Mouse (Mus musculus) cortical plate, adult 2 months (tissue): ENCODE data around the gene Fam136a. TPM values are rescaled to one million over a fixed set of nuclear protein-coding genes. Genes with fewer than 3 reads are reported as not detected.
"Not testable (repeated sequence)": the region's sequence is repeated elsewhere in the genome, so short reads cannot be mapped to it uniquely, and the experiment has no call there.

ENCODE experiments used
- H3K27ac ChIP-seq: fragments of 200-500 bp; 2 replicates; pipeline ENCODE4 v1.5.1; 2012; ENCODE audit warnings: low read length, control low read depth, inconsistent platforms; ENCODE audit not compliant: insufficient read depth
- H3K4me1 ChIP-seq: fragments of 200-500 bp; 2 replicates; pipeline ENCODE4 v1.6.1; 2011; ENCODE audit warnings: low read length; ENCODE audit not compliant: control insufficient read depth, insufficient read depth
- H3K4me3 ChIP-seq: fragments of 200-500 bp; 2 replicates; pipeline ENCODE4 v1.5.1; 2011; ENCODE audit warnings: mild to moderate bottlenecking, low read length, control low read depth; ENCODE audit not compliant: insufficient read depth
- CTCF ChIP-seq: fragments of 200-500 bp; IDR thresholded peaks from 2 replicates; pipeline ENCODE4 v1.5.1; 2011; ENCODE audit warnings: mild to moderate bottlenecking, control low read depth, low read length; ENCODE audit not compliant: insufficient read depth; ENCODE audit errors: extremely low read depth
- POLR2A ChIP-seq: fragments of 200-500 bp; IDR thresholded peaks from 2 replicates; pipeline ENCODE4 v1.6.1; 2011; ENCODE audit warnings: mild to moderate bottlenecking, low read length, control low read depth; ENCODE audit not compliant: insufficient read depth; ENCODE audit errors: extremely low read depth
- polyA plus RNA-seq: library from polyadenylated mRNA; depleted of rRNA; stranded (reverse); fragments of >200 nt; gene quantifications from 2 replicates; pipeline ENCODE4 v1.2.3, GENCODE M21; 2012

Gene Fam136a
- polyA plus RNA-seq, 1 experiment: 24.8 TPM

DNA sequence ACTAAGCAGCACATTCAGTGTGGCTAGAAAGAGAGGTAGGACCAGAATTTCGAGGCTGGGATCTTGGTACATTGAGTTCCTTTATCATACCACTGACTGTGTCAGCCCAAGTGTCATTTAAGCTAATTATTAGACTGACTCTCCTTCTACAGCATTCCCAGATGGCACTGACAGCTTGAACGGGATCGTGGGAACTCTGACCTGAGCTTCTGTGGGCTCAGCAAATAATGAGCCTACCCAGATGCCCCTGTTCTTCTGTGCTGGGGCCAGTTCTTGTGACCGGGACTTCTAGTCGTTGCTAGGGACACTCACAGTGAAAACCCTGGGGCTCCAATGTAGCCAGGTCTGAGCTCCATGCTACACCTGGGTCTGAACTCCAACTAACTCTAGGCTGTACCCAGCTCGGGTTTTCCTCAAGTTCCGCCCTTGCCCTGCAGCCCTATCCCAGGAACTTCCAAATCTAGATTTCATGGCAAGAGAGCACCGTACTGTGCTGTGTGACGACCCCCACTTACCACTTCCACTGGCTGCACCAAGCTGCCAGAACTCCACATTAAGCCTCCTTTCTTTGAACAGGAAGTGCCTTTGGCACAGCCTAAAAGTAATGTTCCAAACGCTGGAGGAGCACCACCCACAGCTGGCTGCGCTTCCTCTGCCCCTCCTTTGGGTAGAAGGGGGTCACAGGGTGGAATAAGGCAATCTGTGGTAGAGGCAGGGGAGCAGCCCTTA lies 30.2 kb upstream of the Fam136a start:
- Histone ChIP-seq H3K4me1 (no peaks in the 10 kb centered on the region), H3K27ac (no peak overlapping the region), H3K4me3 (no peak overlapping the region)
- TF ChIP-seq POLR2A (no peak), CTCF (no peak)

DNA sequence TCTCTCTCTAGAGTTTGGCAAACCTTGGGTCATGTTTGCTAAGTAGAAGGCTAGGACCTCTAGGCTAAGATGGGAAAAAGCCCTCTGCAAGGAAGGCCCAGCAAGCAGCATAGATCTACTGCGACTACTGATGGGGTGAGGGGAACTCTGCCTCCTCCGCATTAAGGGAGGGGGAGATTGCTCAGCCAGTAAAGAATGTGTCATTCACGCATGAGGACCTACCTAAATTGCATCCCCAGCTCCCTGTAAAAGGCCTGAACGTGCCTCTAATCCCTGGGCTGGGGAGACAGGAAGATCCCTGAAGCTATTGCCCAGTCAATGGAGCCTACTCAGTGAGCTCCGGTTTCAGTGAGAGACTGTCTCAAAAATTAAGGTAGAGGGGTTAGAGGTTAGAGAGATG lies 29.6 kb upstream of the Fam136a start:
- H3K4me1 ChIP-seq: no peaks in the 10 kb centered on the region
- no peak overlapping the region for H3K4me3 ChIP-seq

GRCm38 (mm10) chr6:86336340-86336739 lies 29.1 kb upstream of the Fam136a start:
- H3K27ac ChIP-seq: not testable (repeated sequence)

More for the DNA sequence above, 29.6 kb upstream of the Fam136a start:
- no peak overlapping the region for H3K27ac ChIP-seq
- TF ChIP-seq CTCF: no peak
- TF ChIP-seq POLR2A: no peak

GRCm38 (mm10) chr6:86343656-86344055 lies 21.8 kb upstream of the Fam136a start:
- Histone ChIP-seq H3K27ac (no peak overlapping the region), H3K4me3 (no peak overlapping the region), H3K4me1 (no peaks in the 10 kb centered on the region)
- TF ChIP-seq CTCF (no peak), POLR2A (no peak)

More at GRCm38 (mm10) chr6:86336340-86336739, 29.1 kb upstream of the Fam136a start:
- not testable (repeated sequence) for H3K4me1 ChIP-seq, H3K4me3 ChIP-seq

- TF ChIP-seq CTCF (no peak), POLR2A (no peak)
- Histone ChIP-seq H3K4me3 (no peak overlapping the region), H3K4me1 (no peaks in the 10 kb centered on the region), H3K27ac (no peak overlapping the region)
These were observed 19.4 kb upstream of the Fam136a start for GRCm38 (mm10) chr6:86346063-86346462.

- Histone ChIP-seq H3K27ac (no peak overlapping the region), H3K4me1 (no peaks in the 10 kb centered on the region), H3K4me3 (no peak overlapping the region)
- TF ChIP-seq CTCF: peak; percentile 72
- TF ChIP-seq POLR2A: no peak
These were observed 16.2 kb upstream of the Fam136a start for GRCm38 (mm10) chr6:86349257-86349656.

GRCm38 (mm10) chr6:86354948-86355347 lies 10.5 kb upstream of the Fam136a start:
- Histone ChIP-seq H3K27ac (no peak overlapping the region), H3K4me3 (no peak overlapping the region), H3K4me1 (no peaks in the 10 kb centered on the region)
- TF ChIP-seq CTCF (no peak), POLR2A (no peak)

GRCm38 (mm10) chr6:86356956-86357355 lies 8.5 kb upstream of the Fam136a start:
- H3K4me1 ChIP-seq: no peaks in the 10 kb centered on the region
- no peak overlapping the region for H3K4me3 ChIP-seq
- TF ChIP-seq CTCF (no peak), POLR2A (no peak)
- no peak overlapping the region for H3K27ac ChIP-seq

- Histone ChIP-seq H3K4me1 (no peaks in the 10 kb centered on the region), H3K4me3 (no peak overlapping the region), H3K27ac (no peak overlapping the region)
- no peak for TF ChIP-seq CTCF
- TF ChIP-seq POLR2A: no peak
These were observed 4.8 kb upstream of the Fam136a start for GRCm38 (mm10) chr6:86360691-86361090.

DNA sequence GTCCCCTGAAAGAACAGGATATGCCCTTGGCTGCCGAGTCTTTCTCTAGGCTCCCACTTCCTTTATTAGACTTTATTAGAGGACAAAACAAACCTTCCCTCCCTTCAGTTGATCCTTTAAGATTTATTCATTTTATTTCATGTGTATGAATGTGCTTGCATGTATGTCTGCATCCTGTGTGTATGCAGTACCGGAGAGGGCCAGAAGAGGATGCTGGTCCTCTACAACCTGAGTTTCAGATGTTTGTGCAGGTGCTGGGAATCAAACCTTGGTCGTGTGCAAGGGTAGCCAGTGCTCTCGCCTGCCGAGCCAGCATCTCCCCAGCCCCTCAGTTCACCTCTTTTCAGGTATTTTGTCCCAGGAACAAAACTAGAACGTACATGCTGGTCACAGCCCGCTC lies 4.1 kb upstream of the Fam136a start:
- no peaks in the 10 kb centered on the region for H3K4me1 ChIP-seq
- TF ChIP-seq CTCF (no peak), POLR2A (no peak)
- no peak overlapping the region for H3K27ac ChIP-seq
- H3K4me3 ChIP-seq: no peak overlapping the region
